Mouse (Mus musculus) natural killer cell, adult 2 months (primary cell): ENCODE results near the gene Gm34653.
"Not testable (repeated sequence)": the region's sequence is repeated elsewhere in the genome, so short reads cannot be mapped to it uniquely, and the experiment has no call there.

ENCODE experiments used
- DNase-seq, 2 experiments: peaks; one replicate each; pipeline ENCODE4 v3.0.0; 2022; ENCODE audit warnings: low spot score in 2 of 2

Gm34653 gene

DNA sequence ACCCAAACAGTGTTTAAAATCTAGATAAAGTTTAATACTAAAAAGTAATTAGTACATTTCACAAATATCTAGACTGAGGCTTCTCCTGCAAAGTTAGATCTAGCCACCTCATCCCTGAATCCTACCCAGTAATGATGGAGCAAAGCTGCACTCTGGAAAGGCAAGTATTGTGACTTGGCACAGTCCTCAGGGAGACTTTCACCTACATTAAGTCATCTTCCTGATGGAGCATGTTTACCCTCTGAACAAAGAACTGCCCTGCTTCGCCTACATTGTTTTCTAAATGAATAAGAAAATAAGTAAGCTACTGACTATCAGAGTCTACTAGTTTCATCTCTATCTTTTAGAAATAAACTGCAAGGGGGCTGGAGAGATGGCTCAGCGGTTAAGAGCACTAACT lies 14.3 kb upstream of the Gm34653 start:
- no peak for DNase-seq

- peak; percentile 83 to 87 for DNase-seq
Observed at GRCm38 (mm10) chr2:34825827-34826459, 6.9 kb upstream of the Gm34653 start, which contains the start of gene Fbxw2. TSS of gene Fbxw2 (minus strand) at chr2:34826311.

DNA sequence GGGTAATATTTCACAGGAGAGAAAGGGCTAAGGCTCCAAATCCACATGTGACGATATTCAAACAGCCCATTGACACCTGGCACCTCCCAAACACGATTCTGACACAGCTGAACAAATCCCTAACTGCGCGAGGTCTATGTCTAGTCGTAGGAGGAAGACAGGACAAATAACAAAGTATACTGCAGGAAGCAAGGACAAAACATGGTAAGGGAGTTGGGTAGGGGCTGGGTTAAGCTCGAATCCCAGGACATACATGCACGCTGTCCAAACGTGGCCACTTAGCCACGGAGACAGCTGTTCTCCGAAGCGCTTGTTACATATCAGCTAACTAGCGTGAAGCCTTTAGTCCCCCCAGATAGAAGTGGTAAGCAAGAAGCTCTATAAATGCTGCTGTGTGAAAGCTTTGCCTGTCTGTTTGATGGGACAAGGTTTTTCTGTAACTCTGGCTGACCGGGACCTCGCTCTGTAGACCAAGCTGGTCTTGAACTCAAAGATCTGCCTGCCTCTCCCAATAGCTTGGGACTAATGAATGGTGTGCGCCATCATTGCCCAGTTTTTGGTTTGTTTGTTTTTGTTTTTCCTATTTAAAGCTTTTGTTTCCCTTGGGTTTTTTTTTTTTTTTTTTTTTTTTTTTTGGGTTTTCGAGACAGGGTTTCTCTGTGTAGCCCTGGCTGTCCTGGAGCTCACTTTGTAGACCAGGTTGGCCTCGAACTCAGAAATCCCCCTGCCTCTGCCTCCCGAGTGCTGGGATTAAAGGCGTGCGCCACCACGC lies 6.2 kb upstream of the Gm34653 start:
- DNase-seq: no peak

GRCm38 (mm10) chr2:34827591-34827990 lies 5.2 kb upstream of the Gm34653 start:
- DNase-seq: no peak

GRCm38 (mm10) chr2:34828026-34828425 lies 4.8 kb upstream of the Gm34653 start:
- DNase-seq: no peak

DNA sequence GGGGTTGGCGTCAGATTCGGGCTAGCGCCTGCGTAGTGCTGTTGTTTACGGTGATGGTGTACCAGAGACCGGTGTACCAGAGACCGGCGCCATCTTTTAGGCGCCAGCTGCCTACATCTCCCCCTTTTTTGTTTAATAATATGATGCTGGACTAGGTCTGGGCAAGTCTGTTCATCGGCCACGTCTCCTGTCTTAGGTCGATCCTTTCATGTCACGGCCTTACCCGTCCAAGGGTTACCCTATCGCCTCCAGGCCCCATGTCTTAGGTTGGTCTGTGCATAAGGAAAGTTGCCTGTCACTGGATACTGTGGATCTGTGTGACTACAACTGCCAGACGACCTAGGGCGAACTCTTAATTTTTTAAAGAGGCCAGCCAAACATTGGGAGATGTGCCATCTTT lies 2.7 kb upstream of the Gm34653 start:
- not testable (repeated sequence) for DNase-seq

DNA sequence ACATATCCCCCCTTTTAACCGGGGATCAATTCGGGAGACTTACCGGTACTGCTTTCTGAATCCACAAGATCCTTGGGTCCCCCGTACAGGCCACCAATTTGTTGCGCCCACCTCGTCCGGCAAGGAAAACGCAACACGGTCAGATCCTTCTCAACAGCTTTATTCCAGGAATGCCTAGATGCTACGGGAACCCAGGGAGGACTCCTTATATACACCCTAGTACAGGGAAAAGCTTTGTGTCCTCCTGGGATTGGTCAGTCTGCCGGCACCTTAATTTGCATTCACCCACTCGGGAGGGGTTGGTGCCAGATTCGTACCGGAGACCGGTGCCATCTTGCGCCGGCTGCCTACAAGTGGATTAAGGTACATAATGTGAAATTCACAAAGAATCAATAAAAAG lies 817 bp downstream of the Gm34653 start:
- no peak for DNase-seq

- DNase-seq: no peak
Observed at GRCm38 (mm10) chr2:34835669-34836068, 2.9 kb downstream of the Gm34653 start.

GRCm38 (mm10) chr2:34840143-34840542 lies 7.3 kb downstream of the Gm34653 start:
- DNase-seq: not testable (repeated sequence)

- DNase-seq: no peak
Observed at GRCm38 (mm10) chr2:34841706-34842105, 8.9 kb downstream of the Gm34653 start.

DNA sequence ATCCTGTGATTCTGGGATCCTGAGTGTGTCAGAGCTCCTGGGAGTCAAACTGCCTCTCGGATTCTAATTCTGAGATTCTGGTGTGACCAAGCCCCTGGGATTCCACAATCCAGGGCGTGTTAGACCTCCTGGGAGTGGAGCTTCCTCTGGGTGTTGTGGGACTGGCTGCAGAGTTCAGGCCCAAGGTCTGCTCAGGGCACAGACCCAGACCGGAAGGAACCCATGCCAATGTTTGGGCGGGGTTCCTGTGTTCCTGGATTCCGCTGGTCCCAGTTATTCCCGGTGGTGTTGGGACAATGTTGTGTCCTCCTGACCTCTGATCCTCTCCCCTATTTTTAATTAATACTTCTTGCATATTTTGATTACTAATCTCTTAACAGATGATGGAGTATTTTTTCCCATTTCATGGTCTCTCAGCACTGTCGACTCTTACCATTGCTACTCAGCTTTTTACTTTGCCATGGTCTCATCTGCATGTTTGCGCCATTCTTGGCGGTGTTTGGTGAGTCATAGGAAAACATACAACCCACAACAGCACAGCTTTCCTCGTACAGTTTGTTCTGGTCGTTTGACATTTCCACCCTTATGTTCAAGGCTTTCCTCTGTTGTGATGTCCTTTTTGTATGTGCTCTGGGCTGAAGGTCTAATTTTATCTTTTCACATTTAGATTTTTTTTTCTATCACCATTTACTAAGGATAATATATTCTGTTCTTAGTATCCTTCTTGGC lies 10.6 kb downstream of the Gm34653 start:
- DNase-seq: no peak

DNA sequence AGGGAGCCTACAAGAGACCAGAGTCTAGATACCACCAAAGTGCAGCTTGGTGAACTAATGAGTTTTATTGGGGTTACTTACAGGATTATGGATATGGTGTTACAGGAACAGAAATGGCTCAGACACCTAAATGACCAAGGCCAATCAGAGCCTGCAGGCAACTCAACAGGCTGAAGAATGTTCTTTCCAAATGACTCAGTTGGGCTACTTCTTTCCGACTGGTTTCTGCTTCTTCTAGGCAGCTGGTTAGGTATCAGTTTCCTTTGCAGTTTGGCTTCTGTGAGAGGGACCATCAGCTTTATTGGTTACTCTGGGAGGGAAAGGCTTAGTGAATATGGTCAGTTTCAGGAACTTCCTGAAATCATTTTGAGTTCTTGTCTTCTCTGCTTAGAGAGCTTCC lies 14.9 kb downstream of the Gm34653 start:
- no peak for DNase-seq

DNA sequence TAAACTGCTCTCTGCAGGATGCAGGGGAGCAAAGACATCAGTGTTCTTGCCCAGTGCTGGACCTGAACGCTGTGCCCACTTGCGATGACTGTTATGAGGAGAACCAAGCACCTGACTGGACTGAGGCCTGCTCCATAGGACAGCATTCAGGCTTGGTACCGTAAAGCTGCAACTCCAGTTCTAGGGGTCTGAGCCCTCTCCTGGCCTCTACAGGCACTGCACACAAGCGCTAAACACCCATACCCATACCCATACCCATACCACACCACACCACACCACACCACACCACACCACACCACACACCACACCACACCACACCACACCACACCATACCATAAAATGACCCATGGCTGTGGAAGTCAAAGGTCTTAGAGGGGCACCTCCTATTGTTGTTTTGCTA lies 22.5 kb downstream of the Gm34653 start:
- no peak for DNase-seq

GRCm38 (mm10) chr2:34857728-34858127 lies 24.9 kb downstream of the Gm34653 start:
- DNase-seq: no peak

GRCm38 (mm10) chr2:34869680-34870079 lies 36.9 kb downstream of the Gm34653 start:
- no peak for DNase-seq

DNA sequence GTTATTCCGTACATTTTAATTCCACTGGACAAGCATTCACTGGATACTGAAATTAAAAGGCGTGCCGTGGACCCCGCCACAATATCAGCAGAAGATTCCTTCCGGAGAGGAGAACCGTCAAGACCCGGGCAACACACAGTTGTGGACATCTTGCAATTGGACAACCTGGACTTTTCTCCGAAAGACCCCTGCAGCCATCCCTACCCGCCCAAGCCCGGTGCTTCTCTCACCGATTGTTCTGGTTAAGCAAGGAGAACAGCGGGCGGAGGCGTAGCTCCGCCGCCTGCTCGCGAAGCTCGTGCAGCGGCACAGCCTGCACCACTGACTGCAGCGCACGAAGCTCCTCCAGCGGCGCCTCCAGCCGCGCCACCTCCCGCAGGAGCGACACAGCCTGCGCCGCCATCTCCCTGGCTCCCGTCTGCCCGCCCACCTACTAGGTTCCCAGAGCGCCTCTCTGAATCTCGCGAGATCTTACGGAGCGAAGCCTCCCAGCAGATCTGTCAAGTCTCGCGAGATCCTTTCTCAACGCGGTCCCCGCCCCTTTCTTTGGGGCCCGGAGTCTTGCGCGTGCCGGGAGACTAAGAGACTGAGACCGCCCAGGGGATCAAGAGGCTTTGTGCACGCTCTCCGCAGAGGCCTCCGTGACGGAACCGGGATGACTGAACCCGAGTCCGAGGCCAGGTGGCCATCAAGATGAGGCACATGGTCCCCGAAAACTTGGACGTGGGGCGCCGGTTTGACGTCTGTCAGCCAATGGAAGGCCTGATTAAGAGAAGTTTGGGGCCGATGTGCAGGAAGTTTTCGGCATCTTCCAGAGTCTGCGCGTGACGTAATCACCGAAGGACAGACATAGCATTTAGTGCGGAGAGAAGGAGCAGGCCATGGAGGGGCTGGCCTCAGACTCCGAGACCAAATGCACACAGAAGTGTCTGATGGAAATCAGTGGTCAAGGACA lies 38.0 kb downstream of the Gm34653 start:
- DNase-seq: peak; percentile 92 to 93

DNA sequence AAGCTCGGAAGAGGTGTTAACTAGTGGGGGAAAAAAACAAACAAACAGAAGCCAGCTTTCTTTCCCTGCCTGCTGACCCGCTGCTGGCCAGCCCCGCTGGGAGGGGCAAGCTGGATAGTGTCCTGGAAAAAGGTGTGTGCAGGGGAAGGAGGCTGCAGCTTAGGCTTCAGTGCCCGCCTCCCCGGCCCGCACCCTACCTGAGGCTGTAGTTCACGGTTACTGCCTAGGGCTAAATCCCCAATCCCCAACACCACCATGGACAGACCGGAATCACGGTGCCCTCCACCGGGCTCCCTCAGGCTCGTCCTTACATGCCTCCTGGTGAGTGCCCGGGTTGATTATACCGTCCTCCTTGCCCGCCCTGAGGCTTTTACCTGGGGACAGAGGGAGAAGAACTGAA lies 41.5 kb downstream of the Gm34653 start, which contains the start of gene Cutal:
Gene Cutal (plus strand): TSS at position 126 of the 400 bp plus-strand sequence.
- DNase-seq: no peak

DNA sequence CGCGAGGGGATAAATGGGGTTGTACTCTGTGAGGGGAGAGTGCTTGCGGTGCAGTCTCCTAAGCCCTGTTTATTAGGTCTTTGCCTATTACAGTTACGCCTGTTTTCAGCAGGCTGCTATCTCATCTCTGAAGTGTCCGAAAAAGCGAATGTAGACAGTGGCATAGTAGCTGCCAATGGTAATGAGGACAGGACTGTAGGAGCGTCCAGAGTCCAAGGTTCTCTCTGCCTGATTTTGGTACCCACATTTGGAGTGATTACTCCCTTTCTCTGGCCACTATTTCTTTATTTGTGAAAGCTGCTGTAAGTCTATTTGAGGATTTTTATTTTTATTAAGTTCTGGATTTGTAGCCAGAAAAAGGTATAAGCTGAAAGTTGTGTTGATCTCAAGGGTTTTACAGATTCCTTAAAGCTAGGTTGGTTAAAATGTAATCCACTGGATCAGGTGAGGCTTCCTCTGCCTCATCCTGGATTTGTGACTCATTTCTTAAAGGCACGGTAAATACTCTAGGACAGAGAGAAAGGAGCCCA lies 42.1 kb downstream of the Gm34653 start, which contains the start of gene Psmd5:
Gene Psmd5 (minus strand): TSS at position 153 of the 530 bp plus-strand sequence.
- DNase-seq: no peak

DNA sequence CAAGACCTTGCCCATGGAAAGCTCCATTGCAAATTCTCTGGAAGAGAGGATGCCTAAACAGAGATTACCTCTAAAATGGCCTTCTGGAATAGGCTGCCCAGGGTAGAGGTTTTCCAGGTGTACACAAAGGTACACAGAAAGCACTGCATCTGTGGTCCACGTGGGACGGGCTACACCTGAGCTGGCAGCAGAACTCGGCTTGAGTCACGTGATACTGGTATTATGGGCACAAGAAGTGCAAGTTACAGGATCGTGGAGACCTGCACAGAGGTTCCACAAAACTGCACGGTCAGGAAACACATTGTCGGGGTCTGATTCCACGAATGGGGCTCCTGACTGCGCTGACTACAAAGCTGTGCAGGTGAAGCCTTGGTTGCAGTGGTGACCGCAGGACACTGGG lies 47.2 kb downstream of the Gm34653 start:
- DNase-seq: no peak

DNA sequence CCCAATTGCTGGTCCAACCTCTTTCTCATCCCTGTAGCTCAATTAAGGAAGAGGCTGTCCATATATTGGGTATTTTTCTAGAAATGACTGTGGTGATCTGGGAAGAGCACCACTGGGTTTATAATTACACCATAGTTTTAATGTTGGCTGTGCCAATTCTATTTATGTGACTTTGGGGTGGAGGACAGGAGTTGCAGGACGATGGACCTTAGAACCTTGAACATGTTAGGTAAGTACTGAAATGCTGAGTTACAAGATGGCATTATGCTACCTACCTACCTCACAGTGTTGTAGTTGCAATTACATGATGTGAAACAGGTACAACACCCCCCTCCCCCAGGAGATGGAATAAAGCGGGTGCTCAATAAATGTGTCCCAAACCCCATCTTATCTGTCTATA lies 50.0 kb downstream of the Gm34653 start:
- no peak for DNase-seq

DNA sequence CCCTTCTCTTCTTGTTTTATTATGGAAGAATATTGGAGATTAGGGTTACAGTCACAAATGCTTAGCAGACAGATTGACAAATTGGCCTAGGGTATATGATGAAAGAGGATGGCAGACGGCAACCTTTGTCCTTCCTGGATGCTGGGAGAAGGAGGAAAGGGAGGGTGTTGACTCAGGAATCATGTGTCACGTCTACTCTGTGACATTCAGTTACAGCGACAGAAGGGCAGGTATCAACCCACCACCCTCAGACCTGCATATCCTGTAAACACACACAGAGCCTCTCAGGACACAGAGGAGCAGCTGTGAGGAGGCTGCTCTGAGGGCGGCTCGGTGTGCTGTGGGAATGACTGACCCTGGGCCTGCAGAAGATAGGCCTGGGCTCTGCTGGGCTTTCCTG lies 50.4 kb downstream of the Gm34653 start:
- no peak for DNase-seq
